Mouse (Mus musculus) embryonic facial prominence, embryonic 14.5 days (tissue): ENCODE measurements around the gene Fam171a2. TPM values are rescaled to one million over a fixed set of nuclear protein-coding genes. Genes with fewer than 3 reads are reported as not detected.
A peak's percentile ranks its signal among the peaks of the same experiment; 100 is the strongest.

Experiments
- ATAC-seq: fragments of 200-750 bp; cut with Nextera tagmentation; 2 replicates; pipeline ENCODE4 v1.8.0; 2017; ENCODE audit warnings: low read depth, moderate number of reproducible peaks, moderate TSS enrichment
- DNase-seq: peaks from one replicate; pipeline ENCODE4 v3.0.0-alpha.2; 2015; ENCODE audit warnings: low spot score
- H3K27ac ChIP-seq: fragments of 300-500 bp; sonication (generic); replicated peaks from 2 replicates; pipeline ENCODE4 v1.5.1; 2014; ENCODE audit warnings: low read depth, mild to moderate bottlenecking, low read length, moderate library complexity
- H3K27me3 ChIP-seq: fragments of 300-500 bp; sonication (generic); replicated peaks from 2 replicates; pipeline ENCODE4 v1.6.1; 2014; ENCODE audit warnings: low read length; ENCODE audit not compliant: control insufficient read depth, insufficient read depth
- H3K36me3 ChIP-seq: fragments of 300-500 bp; sonication (generic); 2 replicates; pipeline ENCODE4 v1.6.1; 2014; ENCODE audit warnings: low read length, mixed read lengths; ENCODE audit not compliant: control insufficient read depth, insufficient read depth
- H3K4me1 ChIP-seq: fragments of 300-500 bp; sonication (generic); 2 replicates; pipeline ENCODE4 v1.6.1; 2014; ENCODE audit warnings: antibody characterized with exemption, low read length; ENCODE audit not compliant: control insufficient read depth, insufficient read depth
- H3K4me2 ChIP-seq: fragments of 300-500 bp; sonication (generic); 2 replicates; pipeline ENCODE4 v1.6.1; 2014; ENCODE audit warnings: low read depth, mild to moderate bottlenecking, low read length, moderate library complexity, mixed read lengths
- H3K4me3 ChIP-seq: fragments of 300-500 bp; sonication (generic); 2 replicates; pipeline ENCODE4 v1.5.1; 2014; ENCODE audit warnings: low read depth, mild to moderate bottlenecking, low read length
- H3K9ac ChIP-seq: fragments of 300-500 bp; sonication (generic); 2 replicates; pipeline ENCODE4 v1.6.1; 2014; ENCODE audit warnings: low read depth, mild to moderate bottlenecking, low read length, moderate library complexity, mixed read lengths
- H3K9me3 ChIP-seq: fragments of 300-500 bp; sonication (generic); 2 replicates; pipeline ENCODE4 v1.6.1; 2016; ENCODE audit warnings: low read length; ENCODE audit not compliant: control insufficient read depth
- WGBS: fragments of 180-500 bp; shearing (Covaris S2); extraction: QIAGEN DNeasy Blood & Tissue Kit; methylation state at CpG from one replicate; pipeline ENCODE4 v1.1.7; 2014; 5-methylcytosine and 5-hydroxymethylcytosine counted together
- polyA plus RNA-seq: library from polyadenylated mRNA; unstranded; fragments of >200 nt; fragmentation: Nextera tagmentation; extraction: Ambion mirVana; gene quantifications from 2 replicates; pipeline ENCODE4 v1.2.1, GENCODE M21; 2014

The Fam171a2 gene
- polyA plus RNA-seq, 1 experiment from 2014 or later: 10.7 TPM

DNA sequence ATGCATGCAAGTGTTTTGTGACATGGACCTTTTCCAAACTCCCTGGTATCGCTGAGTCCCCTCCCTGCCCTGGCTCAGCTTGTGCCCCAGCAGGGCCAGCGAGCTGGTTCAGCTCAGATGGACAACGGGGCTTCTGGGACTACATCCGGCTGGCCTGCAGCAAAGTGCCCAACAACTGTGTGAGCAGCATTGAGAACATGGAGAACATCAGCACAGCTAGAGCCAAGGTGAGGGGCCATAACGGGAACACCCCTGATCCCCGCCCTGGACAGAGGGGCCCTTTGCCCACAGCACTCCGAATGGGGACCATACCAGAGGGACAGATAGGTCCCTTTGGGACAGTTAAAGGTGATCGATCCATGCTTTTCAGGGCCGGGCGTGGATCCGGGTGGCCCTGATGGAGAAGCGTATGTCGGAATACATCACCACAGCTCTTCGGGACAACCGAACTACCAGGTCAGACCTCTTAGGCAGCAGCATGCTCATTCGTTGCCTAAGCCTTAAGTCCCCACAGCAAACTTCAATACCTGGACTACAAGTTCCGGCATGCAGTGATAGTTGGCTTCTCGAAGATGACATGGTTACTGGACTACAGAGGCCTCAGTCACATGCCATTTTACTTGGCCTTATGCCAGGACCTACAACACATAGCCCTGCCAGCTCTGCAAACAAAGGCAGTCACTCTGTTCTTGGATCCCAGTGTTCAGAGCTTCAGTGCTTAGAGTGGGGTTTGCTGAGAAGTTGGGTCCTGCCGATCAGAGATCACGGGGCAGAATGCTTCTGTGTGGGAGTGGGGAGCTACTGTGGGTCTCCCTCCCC lies 49.3 kb downstream of the Fam171a2 start:
- H3K4me2 ChIP-seq: no peak overlapping the region
- no peaks in the 10 kb centered on the region for H3K9me3 ChIP-seq
- H3K4me1 ChIP-seq: peaks cover 16% of the 10 kb centered on the region
- DNase-seq (peak; percentile 73), ATAC-seq (no peak)
- H3K9ac ChIP-seq: no peak overlapping the region
- no peak overlapping the region for H3K4me3 ChIP-seq
- H3K27me3 ChIP-seq: peaks cover 39% of the 10 kb centered on the region
- peaks cover 12% of the 10 kb centered on the region for H3K36me3 ChIP-seq
- no peak overlapping the region for H3K27ac ChIP-seq
- WGBS: 74% methylated on average over 20 of the region's 20 CpGs

GRCm38 (mm10) chr11:102396671-102397141 lies 50.8 kb downstream of the Fam171a2 start:
- WGBS: 73% methylated on average over 7 of the region's 7 CpGs
- Histone ChIP-seq H3K4me2 (no peak overlapping the region), H3K27me3 (peaks cover 39% of the 10 kb centered on the region), H3K36me3 (no peaks in the 10 kb centered on the region), H3K4me1 (peaks cover 20% of the 10 kb centered on the region), H3K4me3 (no peak overlapping the region), H3K27ac (no peak overlapping the region), H3K9ac (no peak overlapping the region), H3K9me3 (no peaks in the 10 kb centered on the region)
- ATAC-seq (no peak), DNase-seq (no peak)

GRCm38 (mm10) chr11:102396263-102396662 lies 51.2 kb downstream of the Fam171a2 start:
- H3K27me3 ChIP-seq: peaks cover 39% of the 10 kb centered on the region

GRCm38 (mm10) chr11:102395250-102395649 lies 52.2 kb downstream of the Fam171a2 start:
- DNase-seq (peak; percentile 62), ATAC-seq (peak; percentile 31; the same call in 1 of the 2 replicates)
- Histone ChIP-seq H3K9me3 (no peaks in the 10 kb centered on the region), H3K27ac (no peak overlapping the region), H3K27me3 (peaks cover 33% of the 10 kb centered on the region), H3K4me3 (no peak overlapping the region), H3K4me2 (peak overlapping the region; percentile 82; the same call in 1 of the 2 replicates), H3K9ac (no peak overlapping the region), H3K4me1 (peaks cover 20% of the 10 kb centered on the region), H3K36me3 (no peaks in the 10 kb centered on the region)
- 2% methylated on average over 5 of the region's 5 CpGs for WGBS

More at GRCm38 (mm10) chr11:102396263-102396662, 51.2 kb downstream of the Fam171a2 start:
- DNase-seq: no peak
- Histone ChIP-seq H3K4me3 (no peak overlapping the region), H3K9ac (no peak overlapping the region), H3K36me3 (no peaks in the 10 kb centered on the region), H3K4me1 (peaks cover 20% of the 10 kb centered on the region), H3K27ac (no peak overlapping the region), H3K4me2 (no peak overlapping the region), H3K9me3 (no peaks in the 10 kb centered on the region)
- 59% methylated on average over 6 of the region's 6 CpGs for WGBS
- ATAC-seq: no peak

DNA sequence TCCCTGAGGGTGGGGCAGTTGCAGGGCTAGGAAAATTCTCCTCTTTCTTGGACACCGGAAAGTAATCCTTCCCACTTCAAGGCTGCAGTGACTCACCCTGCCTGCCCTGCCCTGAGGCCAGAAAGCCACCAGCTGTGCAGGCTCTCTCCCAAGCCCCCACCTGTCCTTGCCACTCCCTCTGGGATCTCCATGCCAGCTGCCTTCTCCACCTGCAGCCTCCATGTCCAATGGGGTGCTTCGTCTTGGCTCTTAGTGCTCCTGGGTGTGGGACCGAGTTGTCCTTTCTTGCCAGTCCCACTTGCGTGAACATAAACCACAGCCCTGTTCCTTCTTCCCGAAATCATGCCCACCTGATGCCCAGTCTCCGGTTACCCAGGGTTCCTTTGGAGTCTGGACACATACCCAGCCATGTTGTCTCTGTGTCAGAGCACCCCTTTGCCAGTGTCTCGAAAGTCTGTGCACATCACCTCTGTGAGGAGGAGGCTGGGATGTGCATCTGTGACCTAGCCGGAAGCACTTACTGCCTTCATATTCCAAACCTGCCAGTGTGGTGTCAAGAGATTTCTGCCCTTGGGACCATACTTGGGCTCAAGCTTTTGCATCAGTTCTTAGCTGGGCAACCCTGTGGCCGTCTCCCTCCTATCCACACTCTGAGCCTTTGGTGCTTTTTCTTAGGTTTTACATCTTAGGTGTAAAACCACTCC lies 52.9 kb downstream of the Fam171a2 start:
- peaks cover 15% of the 10 kb centered on the region for H3K4me1 ChIP-seq
- ATAC-seq: no peak
- H3K4me2 ChIP-seq: peak overlapping the region; percentile 82
- WGBS: 69% methylated on average over 9 of the region's 9 CpGs
- H3K36me3 ChIP-seq: no peaks in the 10 kb centered on the region
- no peaks in the 10 kb centered on the region for H3K9me3 ChIP-seq
- peak overlapping the region; percentile 44; the same call in 1 of the 2 replicates for H3K4me3 ChIP-seq
- no peak overlapping the region for H3K9ac ChIP-seq
- peaks cover 26% of the 10 kb centered on the region for H3K27me3 ChIP-seq
- DNase-seq: no peak
- no peak overlapping the region for H3K27ac ChIP-seq

DNA sequence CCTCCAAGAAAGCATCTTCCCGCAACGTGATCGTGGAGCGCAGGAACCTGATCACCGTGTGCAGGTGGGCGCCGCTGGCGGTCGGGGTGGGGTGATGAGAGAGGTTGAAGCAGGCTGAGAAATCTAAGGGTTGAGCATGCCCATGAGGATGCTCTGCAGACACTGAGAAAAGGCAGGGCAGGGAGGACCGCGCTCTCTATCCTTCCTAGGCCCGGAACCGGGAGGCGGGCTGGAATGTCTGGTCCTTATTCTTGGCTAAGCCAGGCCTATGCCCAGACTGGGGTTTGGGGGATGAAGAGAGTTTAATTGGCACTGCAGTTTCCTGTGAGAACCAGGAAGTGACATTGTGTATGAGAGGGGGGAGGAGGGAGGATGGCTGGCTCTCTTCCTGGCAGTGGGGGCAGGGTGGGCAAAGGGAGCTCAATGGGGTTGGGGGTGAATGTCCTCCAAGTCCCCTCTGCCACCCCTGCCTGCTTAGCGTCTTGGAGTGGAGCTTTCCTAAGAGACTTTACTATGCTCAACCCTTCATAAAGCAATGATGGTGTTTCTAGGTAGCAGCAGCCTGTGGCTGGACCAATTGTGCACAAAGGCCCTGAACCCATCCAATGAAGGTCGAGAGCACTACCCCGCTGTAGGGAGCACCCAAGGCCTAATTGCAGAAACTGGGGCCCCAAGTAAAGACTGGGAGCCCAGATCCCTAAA lies 53.6 kb downstream of the Fam171a2 start:
- H3K27ac ChIP-seq: 0 out of 2 replicates have a peak overlapping the region, but pooled peaks have one; percentile 24
- peak; percentile 14; the same call in 1 of the 2 replicates for ATAC-seq
- peak overlapping the region; percentile 44 for H3K4me3 ChIP-seq
- H3K4me1 ChIP-seq: peaks cover 11% of the 10 kb centered on the region
- WGBS: 10% methylated on average over 17 of the region's 17 CpGs
- H3K9me3 ChIP-seq: no peaks in the 10 kb centered on the region
- H3K4me2 ChIP-seq: peak overlapping the region; percentile 82
- peak overlapping the region; percentile 53 for H3K9ac ChIP-seq
- peaks cover 19% of the 10 kb centered on the region for H3K27me3 ChIP-seq
- H3K36me3 ChIP-seq: no peaks in the 10 kb centered on the region
- DNase-seq: no peak

DNA sequence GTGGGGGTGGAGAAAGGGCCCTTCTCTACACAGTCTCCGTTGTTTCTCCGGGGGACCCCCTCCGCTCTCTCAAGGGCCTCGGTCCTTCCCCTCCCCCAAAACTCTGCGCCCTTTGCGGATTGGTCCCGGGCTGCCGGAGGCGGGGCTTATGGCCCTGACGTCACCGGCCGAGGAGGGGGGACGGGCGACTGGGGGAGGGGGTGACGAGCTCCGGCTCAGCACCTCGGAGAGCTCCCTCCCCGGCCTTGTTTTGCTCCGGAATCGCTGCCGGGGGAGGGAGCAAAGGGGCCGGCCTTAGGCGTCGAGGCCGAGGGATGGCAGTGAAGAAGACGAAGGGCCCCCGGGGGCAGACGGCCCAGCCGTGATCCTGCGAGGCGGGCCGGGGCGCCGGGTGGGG lies 54.2 kb downstream of the Fam171a2 start, which contains the start of gene Rundc3a:
TSS of gene Rundc3a (plus strand) at position 166 of the 397 bp plus-strand sequence.
- no peaks in the 10 kb centered on the region for H3K9me3 ChIP-seq
- 0 out of 2 replicates have a peak within 1 kb of the TSS, but pooled peaks have one; percentile 24 for H3K27ac ChIP-seq
- peak within 1 kb of the TSS; percentile 82 for H3K4me2 ChIP-seq
- peaks cover 11% of the 10 kb centered on the region for H3K4me1 ChIP-seq
- peak within 1 kb of the TSS; percentile 53 for H3K9ac ChIP-seq
- peaks cover 13% of the 10 kb centered on the region for H3K27me3 ChIP-seq
- WGBS: under 1% methylated on average over 25 of the region's 34 CpGs
- DNase-seq: peak; percentile 90
- no peaks in the 10 kb centered on the region for H3K36me3 ChIP-seq
- H3K4me3 ChIP-seq: peak within 1 kb of the TSS; percentile 44
- ATAC-seq: peak; percentile 85
